Mouse (Mus musculus) left cerebral cortex, postnatal 4 days (tissue): ENCODE measurements around the gene Ttll5. TPM values are rescaled to one million over a fixed set of nuclear protein-coding genes. Genes with fewer than 3 reads are reported as not detected.

Experiments used
- DNase-seq: peaks from one replicate; pipeline ENCODE4 v3.0.0-alpha.2; 2022
- intact Hi-C: fragments of 180-260 bp; cut with DNase I; formaldehyde crosslinking; loops from one replicate; pipeline ENCODE4 v1.15.1; 2025
- total RNA-seq, 2 experiments: library from RNA; stranded (reverse); gene quantifications; 2 replicates each; pipeline ENCODE4 v1.2.3; 2021

Ttll5 gene
- total RNA-seq, 2 experiments from 2014 or later: 30.4 to 36.7 TPM

DNA sequence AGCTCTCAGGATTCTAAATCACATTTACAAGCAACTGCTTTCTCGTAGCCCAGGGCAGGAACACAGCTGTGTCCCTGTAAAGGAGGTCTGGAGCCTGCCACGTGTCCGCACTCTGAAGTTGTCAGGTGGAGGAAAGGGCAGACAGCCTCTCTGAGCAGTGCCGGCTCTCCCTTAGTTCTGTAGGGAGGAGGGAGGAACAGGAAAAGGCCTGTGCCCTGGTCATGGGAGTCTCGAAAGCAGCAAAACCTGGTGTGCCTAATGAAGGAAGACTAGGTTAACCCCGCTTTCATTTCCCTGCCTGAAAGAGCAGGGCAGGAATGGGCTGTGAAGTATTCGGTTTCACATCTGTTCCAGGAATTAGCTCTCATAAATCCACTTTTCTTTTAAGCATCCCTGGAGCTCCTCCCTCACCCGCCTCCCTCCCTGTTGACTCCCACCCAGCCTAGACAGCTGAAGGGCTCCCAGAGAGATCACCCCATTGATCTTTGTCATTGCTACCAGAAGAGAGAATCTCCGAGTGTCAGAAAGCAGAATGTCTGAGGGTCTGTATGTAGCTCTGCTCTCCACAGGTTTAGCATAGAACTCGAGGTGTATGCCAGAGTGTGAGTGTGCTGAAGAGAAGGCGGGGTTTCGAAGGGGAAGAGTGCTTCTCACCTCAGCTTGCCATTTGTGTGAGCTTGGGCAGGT is 212.9 kb downstream of the Ttll5 start:
- intact Hi-C loops: no loop called here
- DNase-seq: no peak

DNA sequence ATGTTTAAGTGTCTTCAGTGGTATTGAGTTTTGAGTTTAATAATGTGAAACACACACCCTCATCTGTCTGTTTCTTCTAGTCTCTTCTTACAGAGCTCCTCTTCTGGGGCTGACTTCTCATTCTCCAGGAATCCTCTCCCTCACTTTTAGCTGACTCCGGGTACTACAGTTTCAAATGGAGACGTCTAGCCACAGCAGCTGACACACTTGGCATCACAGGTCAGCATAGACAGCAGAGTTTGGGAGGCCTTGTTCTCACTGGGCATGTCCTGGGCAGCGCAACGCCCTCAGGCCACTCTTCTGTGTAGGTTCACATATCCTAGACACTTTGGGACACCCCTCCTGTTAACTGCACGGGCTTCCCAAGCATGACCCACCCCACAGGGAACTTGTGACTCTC is 214.6 kb downstream of the Ttll5 start:
- intact Hi-C loops: no loop called here
- no peak for DNase-seq

DNA sequence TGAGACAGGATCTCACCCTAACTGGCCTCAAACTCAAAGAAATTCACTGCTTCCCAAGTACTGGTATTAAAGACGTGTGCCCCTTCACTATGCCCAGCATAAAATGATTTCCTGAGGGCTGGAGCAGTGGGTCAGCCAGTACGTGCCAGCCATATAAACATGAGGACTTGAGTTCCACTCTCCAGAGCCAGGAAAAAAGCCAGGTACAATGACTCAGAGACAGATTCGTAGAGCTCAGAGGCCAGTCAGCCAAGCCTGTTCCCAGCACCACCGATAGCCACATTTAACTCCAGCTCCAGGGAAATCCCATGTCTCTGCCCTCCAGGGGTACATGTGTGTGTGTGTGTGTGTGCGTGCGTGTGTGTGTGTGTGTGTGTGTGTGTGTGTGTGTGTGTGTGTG is 215.3 kb downstream of the Ttll5 start:
- intact Hi-C loops: no loop called here
- DNase-seq: no peak

DNA sequence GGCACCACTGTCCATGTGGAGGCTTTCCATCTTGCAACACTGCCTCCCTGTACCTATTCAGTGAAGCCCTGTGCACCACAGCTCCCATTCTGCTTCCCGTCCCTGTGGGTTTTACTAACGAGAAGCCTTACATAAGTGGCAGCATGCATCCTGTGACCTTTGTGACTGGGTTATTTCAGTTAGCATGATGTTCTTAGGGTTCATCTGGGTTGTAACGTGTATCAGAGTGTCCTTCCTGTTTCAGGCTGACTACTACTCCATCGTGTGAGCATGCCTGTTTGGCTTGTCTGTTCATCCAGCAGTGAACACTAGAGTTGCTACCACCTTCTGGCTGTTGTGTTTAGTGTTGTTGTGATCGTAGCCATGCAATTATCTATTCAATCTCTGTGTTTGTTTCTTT is 221.7 kb downstream of the Ttll5 start:
- intact Hi-C loops: no loop called here
- no peak for DNase-seq

DNA sequence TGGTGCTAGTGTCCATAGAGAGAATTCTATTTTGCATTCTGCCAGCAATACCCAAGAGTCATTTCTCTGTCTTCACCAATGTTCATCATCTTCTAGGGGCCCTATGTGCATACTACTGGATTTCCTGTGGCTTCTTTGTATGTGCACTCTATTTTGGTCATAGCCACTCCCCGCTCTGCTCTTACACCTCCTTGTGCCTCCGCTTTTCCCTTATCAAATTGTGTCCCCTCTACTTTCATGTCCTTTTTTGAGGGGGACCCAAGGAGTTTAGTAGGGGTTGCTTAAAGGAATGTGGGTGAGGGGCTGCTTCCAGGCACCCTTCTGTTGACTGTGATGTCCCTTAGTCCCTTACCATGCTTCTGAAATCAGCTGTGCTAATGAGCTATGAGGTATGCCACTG is 222.3 kb downstream of the Ttll5 start:
- intact Hi-C loops: no loop called here
- no peak for DNase-seq

DNA sequence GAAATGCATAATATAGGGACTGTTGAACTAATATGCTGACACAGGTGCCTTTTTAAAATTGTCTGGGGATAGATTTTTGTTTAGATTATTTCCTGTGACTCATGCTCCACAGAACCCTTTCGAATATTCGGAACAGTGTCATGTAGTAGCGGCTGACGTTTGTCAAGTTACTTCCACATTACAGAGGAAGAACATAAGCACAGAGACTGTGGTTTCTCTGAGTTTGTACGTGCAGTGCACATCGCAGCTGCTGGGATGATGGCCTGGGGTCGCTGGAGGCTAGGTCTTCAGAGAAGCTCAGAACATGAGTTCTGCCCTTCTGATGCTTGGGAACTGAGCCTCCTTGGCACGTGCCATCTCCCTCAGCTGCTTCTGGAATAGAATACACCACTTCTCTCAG is 222.9 kb downstream of the Ttll5 start:
- no peak for DNase-seq
- intact Hi-C loops: no loop called here

DNA sequence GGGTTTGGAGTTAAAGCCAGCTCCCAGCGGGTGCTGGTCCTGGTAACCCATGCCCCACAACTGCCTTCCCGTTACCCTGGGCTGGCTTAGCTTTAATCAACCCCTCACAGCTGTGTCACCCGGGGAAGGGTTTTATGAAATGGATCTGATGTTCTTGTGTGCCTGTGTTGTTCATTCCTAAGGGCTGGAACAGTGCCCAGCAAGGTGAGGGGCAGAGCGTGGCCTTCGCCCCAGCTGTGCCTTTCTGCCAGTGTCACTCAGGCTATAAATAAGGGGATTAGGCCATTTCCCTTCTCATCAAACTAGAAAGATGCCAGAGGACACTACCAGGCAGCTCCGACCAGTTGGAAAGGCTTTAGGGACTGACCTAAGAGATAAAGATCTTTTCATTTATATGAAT is 225.4 kb downstream of the Ttll5 start:
- intact Hi-C loops: no loop called here
- no peak for DNase-seq

DNA sequence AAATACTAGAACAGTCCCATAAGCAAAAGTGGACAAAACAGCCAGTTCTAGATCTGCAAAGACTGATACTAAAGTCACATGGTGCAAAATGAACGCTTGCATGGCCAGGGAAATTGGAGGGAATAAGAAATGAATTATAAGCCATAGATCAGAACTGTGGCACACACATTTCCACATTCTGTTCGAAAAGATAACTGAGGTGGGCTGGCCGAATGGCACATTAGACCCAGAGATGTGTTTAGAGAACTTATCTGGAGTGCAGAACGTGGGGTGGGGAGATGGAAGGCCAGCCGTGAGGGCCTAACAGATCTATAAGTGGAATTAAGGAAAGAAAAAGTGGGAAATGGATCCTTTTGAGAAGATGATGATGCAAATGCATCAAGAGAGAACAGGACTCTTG is 227.0 kb downstream of the Ttll5 start:
- DNase-seq: no peak
- intact Hi-C loops: no loop called here

DNA sequence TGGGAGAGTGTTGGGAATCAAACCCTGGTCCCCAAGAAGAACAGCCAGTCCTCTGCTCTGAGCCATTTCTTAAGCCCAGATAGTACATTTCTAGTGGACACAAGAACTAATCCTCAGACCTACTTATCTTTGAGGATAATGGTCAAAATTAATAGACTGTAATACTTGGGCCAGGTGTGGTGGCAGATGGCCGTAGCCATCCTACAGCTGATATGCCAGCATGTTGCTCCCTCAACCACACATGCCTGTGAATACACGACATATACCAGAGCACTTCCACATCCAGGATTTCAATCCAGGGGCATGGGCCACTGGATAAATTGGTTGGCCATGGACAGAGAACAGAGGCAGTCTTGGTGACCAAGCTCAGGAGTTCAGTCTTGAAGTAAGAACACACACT is 230.8 kb downstream of the Ttll5 start:
- intact Hi-C loops: no loop called here

DNA sequence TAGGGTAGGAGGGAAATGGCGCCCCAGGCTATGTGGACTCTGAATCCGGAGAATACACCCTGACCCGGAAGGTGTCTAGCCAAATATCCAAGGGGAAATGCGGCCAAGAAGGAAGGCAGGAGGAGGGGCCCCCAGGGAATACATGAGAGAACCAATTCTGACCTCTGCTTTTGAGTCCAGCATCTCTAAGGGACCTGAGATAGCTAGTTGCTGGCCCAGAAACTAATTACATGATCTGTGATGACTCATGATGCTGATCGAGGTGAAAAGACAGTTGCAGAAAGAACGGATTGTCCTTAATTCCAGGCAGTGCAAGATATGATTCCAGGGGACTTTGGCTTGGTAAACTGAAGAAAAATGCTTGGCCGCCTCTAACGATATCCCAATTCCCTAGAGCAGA is 232.5 kb downstream of the Ttll5 start:
- intact Hi-C loops: no loop called here
- no peak for DNase-seq

More for the DNA sequence above, 230.8 kb downstream of the Ttll5 start:
- no peak for DNase-seq

DNA sequence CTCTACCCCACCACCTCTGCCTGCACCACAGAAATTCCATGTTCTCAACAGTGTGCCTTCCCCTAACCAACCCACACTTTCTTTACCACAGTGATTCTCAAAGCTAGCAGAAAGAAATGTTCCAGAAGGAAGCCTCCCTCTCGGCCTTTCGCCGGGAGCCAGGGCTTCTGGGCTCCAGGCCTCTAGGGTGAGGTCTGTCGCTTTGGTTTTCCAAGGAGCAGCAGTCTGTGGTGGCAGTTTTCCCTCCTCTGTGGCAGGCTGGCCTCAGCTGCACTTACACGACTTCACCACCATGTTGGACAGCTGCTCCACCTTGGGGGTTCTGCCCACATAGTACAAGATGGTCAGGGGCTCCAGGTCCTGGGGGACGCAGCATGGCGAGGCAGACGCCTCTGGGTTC is 233.1 kb downstream of the Ttll5 start:
- intact Hi-C loops: no loop called here
- DNase-seq: peak; percentile 50

DNA sequence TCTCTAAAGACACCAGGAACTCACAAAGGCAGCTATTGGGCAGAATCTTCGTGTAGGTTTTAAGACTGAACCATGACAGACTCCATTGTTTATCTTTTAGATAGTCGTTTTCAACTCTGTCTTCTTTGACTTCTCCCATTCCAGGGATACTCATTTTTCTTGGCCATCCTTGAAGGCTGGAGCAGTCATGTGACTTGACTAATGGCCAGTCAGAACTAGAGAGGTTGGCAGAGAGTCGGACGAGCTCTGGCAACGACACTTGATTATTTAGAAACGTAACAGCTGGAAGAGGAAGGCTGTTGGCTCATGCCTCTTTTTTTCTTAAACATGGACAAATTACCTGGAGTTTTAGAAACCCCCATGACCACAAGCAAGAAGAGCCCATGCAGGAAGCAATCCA is 234.9 kb downstream of the Ttll5 start:
- DNase-seq: no peak

DNA sequence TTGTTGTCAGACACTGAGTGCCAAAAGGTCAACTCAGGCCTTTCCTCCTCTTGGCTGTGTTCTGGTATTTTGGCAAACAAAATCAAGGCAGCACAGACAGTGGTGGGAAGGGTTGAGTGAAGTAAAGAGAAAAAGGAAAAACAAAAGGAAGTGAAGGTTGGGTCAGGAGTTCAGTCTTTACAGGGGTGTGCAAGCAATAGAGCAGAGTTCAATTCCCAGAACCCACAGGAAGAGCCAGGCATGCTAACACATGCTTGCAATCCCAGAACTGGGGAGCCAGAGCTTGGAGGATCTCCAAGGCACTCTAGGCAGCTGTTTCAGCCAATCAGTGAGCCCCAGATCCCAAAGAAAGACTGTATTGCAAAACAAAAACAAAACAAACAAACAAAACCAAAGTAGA is 240.3 kb downstream of the Ttll5 start:
- intact Hi-C loops: no loop called here

More for the DNA sequence above, 234.9 kb downstream of the Ttll5 start:
- intact Hi-C loops: no loop called here

DNA sequence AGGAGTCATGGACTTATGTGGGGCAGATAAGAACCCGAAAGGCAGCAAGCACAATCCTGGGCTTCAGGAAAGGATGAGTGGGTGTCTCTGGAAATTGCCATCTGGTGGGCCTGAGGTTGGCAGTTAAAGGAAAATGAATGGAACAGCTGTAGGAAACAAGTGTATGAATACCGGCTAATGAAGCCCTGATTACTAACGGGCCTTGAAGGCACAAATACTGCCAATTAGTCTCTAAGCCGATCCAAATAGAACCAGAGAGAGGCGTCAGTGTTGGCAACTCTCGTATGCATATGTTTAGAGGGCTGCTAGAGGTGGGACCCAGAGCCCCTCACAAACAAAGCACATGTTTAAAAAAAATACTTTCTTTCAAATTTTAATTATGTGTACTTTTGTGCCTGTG is 247.0 kb downstream of the Ttll5 start:
- DNase-seq: no peak
- intact Hi-C loops: no loop called here

More for the DNA sequence above, 240.3 kb downstream of the Ttll5 start:
- no peak for DNase-seq

DNA sequence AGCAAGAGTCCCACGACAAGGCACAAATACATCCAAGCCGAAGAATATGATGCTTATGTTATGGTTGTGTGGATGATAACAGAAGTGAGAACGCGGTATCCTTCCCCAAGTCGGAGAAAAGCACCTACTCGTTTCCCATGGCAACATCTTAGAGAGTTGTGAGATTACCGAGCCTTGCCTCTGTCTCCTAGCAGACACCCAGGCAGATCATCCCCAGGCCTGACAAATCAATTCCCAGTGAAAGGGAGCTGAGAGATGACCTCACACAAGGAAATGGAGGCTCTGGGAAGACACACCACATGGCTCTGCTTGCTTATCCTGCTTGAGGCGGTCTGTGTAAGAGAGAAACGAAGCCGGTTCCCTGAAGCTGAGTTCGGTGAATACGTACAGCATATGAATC is 250.2 kb downstream of the Ttll5 start:
- no peak for DNase-seq

DNA sequence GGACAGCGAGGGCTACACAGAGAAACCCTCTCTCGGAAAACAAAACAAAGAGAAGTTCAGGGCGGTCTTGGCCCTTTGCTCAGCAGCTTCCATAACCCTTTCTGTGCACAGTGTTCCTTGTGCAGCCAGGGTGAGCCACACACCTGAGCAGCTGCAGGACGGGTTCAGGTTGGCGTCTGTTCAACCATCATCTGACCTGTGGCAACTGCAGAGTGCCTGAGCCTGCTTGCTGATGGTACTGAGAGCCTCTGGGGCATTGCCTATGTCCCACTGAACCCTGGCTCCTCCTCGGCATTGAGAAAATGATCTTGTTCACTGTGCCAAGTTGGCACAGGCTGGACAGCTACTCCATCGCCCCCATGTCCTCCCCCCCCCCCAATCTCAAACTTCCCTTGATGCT is 250.9 kb downstream of the Ttll5 start:
- intact Hi-C loops: loop anchor here (5.0 kb wide), 1 partner anchor 118 kb away; no protein-coding TSS in a partner anchor
- DNase-seq: no peak

More for the DNA sequence above, 250.2 kb downstream of the Ttll5 start:
- intact Hi-C loops: loop anchor here (5.0 kb wide), 1 partner anchor 117 kb away; no protein-coding TSS in a partner anchor

DNA sequence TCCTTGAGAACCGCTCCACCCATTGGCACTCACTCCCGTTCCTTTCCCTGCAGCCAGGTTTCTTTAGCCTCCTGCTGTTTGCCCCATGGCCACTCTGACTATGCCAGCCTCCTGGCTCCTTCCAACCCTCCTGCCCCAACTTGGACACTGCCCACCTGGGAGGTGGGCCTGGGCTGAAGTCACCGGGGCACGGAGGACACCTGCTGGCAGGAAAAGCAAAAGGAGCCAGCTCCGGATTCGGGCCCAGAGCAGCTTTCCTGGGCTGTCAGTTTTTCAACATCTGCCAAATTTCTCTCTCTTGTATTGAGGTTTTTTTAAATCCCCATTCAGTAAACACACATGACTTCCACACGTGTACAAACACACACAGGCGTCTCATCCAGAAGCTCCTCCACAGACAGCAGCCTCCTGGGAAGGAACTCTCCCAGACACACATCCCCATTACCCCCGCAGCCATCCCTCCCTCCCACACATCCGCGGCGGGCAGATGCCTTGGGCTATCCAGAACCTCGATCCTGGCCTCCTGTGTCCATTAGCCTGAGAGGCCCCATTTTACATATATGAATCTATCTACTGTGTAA is 252.0 kb downstream of the Ttll5 start:
- intact Hi-C loops: loop anchor here (5.0 kb wide), 1 partner anchor 119 kb away; no protein-coding TSS in a partner anchor

DNA sequence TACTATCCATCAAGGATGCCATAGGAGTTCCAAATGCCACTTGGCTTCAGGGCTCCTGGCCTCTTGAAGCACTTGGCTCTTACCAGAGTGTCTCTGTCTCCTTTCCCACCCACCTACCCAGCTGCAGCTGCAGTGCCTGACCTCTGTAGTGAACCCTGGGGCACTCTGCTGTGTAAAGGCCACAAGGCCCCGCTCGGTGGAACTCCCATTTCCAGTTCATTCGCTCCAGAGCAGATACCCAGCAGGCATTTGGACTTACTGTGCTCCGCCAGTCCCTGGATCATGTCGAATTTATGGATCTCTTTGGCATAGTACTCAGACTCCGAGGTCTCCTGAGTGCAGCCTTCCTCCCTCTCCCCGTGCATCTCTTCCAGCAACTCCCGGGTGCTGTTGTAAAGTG is 252.9 kb downstream of the Ttll5 start:
- intact Hi-C loops: loop anchor here (5.0 kb wide), 1 partner anchor 120 kb away; no protein-coding TSS in a partner anchor
- no peak for DNase-seq

More for the DNA sequence above, 252.0 kb downstream of the Ttll5 start:
- peak; percentile 50 for DNase-seq

DNA sequence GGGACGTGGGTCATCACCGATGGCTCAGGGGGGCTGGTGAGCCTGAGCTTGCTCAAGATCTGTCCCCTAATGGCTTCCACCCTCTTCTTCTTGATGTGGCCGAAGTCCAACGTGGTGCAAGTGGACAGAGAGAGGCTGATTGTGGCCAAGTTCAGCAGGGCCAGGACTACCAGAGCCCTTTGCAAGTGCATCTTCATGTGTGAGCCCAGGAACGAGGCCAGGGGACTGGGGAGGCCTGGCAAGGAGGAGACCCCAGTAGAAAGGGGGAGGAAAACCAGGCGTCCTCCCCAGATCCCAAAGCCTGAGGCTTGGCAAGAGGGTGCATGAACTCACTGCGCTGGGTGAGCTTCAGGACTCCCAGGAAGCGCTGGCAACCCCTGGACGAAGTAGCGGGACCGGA is 253.3 kb downstream of the Ttll5 start:
- peak; percentile 55 for DNase-seq
- intact Hi-C loops: loop anchor here (2.0 to 5.0 kb wide), 2 partner anchors 120 to 213 kb away; no protein-coding TSS in a partner anchor

DNA sequence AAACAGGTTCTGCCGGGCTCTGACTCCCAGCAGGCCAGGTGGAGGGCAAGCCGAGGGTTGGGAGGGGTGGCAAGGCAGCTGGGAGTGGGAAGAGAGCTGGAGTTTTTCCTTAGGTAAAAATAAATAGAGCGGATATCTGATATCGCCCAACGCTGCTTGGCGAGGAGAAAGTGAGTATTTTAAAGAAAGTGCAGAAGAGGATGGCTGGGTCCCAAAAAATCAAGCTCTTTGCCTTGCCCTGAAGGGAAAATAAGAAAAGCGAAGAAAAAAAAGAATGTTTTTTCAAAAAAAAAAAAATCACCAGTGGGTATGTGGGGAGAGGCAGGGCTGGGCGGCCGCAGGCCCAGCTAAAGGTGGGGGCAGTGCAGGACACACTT is 253.7 kb downstream of the Ttll5 start:
- intact Hi-C loops: loop anchor here (2.0 to 5.0 kb wide), 2 partner anchors 121 to 213 kb away; no protein-coding TSS in a partner anchor
- DNase-seq: no peak

DNA sequence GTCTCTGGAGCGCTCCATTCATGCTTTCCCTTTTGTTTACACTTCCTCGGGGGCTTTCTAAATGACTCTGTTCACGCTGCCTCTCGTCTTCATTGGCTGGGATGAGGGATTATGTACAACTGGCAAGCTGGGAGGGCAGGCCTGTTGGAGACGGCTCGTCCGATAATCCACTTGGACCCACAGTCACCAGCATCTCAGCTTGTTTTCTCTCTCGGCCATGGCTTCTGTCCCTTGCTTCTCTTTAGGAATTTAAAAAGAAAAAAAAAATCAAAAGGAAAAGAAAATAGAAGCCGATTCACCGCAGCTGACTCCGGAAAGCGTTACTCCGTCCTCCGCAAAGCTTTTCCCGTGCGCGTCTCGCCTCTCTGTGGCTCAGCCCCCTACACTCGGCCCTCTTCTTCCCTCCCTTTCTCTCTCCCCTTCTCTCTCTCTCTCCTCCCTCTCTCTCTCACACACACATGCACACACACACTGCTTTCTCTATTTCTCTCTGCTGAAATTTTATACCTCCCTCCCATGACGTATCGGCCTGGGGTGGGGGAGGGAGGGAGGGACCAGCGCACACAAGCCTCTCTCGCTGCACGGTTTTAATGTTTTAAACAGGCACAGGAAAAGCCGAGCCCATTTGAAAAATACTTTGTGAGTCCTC is 254.2 kb downstream of the Ttll5 start, which contains the start of gene Tgfb3:
Gene Tgfb3, minus strand, starts transcription at position 489 of the 649 bp plus-strand sequence.
- peak; percentile 31 for DNase-seq
- intact Hi-C loops: loop anchor here (2.0 to 5.0 kb wide), 2 partner anchors 121 to 214 kb away; no protein-coding TSS in a partner anchor
